Mouse (Mus musculus): ENCODE measurements around the gene 4833427G06Rik. TPM values are rescaled to one million over a fixed set of nuclear protein-coding genes. Genes with fewer than 3 reads are reported as not detected.

The 4833427G06Rik gene
- polyA plus RNA-seq, 1 experiment from 2014 or later, result 0.88 TPM

DNA sequence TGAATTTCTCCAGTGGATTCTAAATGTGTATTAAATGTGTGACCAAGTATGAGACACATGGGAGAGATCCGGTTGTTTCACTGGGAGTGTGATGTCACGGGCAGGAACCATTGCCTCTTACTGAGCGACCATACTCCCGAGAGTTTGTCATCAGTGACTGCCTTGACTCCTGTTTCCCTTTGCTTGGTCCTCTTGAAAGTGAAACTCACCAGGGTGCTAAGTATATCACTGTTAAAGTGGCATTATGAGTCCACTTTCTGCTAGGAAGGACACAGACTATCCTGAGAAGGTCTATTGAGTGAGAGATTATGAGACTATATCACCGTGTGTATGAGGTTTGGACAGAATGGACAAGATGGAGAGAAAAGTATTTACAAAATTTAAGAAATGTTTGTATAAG lies 20.3 kb downstream of the 4833427G06Rik start:
- H3K27ac ChIP-seq (ENCODE audit: low read depth, low read length), result no peak overlapping the region
- no peak overlapping the region for H3K4me2 ChIP-seq (replicated peaks; ENCODE audit: low read depth, low read length)
- H3K4me1 ChIP-seq (replicated peaks; ENCODE audit: control insufficient read depth, insufficient read depth, low read length), result 0 out of 2 replicates have a peak, but pooled peaks cover 2% of the 10 kb centered on the region
- peaks cover 5% of the 10 kb centered on the region; the same call in 1 of the 2 replicates for H3K27me3 ChIP-seq (ENCODE audit: control insufficient read depth, insufficient read depth, low read length)
- ATAC-seq (ENCODE audit: low FRiP score) (no peak), DNase-seq (ENCODE audit: low spot score) (no peak)
- H3K36me3 ChIP-seq (ENCODE audit: control insufficient read depth, insufficient read depth, low read length), result no peaks in the 10 kb centered on the region
- no peak overlapping the region for H3K4me3 ChIP-seq (ENCODE audit: low read depth, low read length)
- H3K9ac ChIP-seq (ENCODE audit: low read depth, low read length), result no peak overlapping the region
- no peaks in the 10 kb centered on the region for H3K9me3 ChIP-seq (ENCODE audit: control insufficient read depth, low read length)
- WGBS, result 88% methylated on average over 5 of the region's 5 CpGs

DNA sequence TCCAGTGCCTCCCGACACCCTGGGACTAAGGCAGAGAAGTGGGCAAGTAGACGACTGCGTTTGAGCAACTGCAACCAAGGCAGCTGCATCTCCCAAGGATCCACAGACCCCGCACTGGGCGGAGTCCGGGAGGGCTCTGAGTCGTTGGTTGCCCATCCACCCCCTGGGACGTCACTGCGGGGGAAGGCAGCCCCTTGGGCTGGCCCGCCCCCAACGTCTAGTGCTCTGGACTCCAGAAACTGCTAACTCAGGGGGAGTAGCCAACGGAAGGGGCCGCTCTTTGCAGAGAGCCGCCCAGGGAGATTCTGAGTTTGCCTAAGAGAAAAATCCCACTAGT lies 24.9 kb downstream of the 4833427G06Rik start, which contains the start of gene Layn:
Layn (minus strand) TSS at position 116 of the 337 bp plus-strand sequence.
- H3K9me3 ChIP-seq (ENCODE audit: control insufficient read depth, low read length), result no peaks in the 10 kb centered on the region
- DNase-seq (ENCODE audit: low spot score) (peak; percentile 69), ATAC-seq (ENCODE audit: low FRiP score) (peak; percentile 65; the same call in 1 of the 2 replicates)
- no peak within 1 kb of the TSS for H3K27ac ChIP-seq (ENCODE audit: low read depth, low read length)
- peak within 1 kb of the TSS; percentile 45 for H3K9ac ChIP-seq (ENCODE audit: low read depth, low read length)
- WGBS, result 1% methylated on average over 14 of the region's 14 CpGs
- peak within 1 kb of the TSS; percentile 36 for H3K4me3 ChIP-seq (ENCODE audit: low read depth, low read length)
- peaks cover 5% of the 10 kb centered on the region; the same call in 1 of the 2 replicates for H3K27me3 ChIP-seq (ENCODE audit: control insufficient read depth, insufficient read depth, low read length)
- H3K4me1 ChIP-seq (replicated peaks; ENCODE audit: control insufficient read depth, insufficient read depth, low read length), result peaks cover 10% of the 10 kb centered on the region; the same call in 1 of the 2 replicates
- H3K36me3 ChIP-seq (ENCODE audit: control insufficient read depth, insufficient read depth, low read length), result no peaks in the 10 kb centered on the region
- peak within 1 kb of the TSS; percentile 88 for H3K4me2 ChIP-seq (replicated peaks; ENCODE audit: low read depth, low read length)

DNA sequence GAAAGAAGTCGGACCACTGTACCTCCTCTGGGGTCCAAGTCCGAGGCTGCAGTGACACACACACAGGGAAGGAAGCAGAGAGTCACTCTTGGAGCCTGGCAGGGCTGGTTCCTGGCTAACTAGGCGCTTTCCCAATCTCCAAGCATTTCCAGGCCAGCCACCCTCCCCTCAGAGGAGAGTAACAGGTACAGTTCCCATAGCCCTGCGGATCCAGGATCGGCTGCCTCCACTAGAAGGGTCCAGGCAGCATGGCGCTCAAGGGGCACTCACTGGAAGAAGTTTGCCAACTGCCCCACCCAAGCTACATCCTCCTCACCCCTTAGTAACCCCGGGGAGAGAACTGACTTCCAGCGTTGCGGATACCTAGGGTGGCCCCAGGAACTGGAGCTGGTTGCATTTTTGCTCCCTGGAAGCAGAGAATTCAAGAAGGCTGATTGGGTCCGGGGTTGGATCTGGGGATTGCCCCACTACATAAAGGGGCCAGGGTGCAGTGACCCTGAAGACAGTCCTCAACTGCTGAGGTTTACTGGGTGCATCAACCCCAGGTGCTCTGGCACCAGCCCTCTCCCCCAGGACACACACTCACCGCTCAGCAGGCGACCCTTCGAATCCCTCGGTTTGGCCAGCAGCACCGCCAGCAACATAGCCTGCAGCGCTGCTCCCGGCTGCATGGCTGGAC lies 25.4 kb downstream of the 4833427G06Rik start:
- Histone ChIP-seq H3K27me3 (ENCODE audit: control insufficient read depth, insufficient read depth, low read length) (peaks cover 5% of the 10 kb centered on the region; the same call in 1 of the 2 replicates), H3K9ac (ENCODE audit: low read depth, low read length) (peak overlapping the region; percentile 45), H3K36me3 (ENCODE audit: control insufficient read depth, insufficient read depth, low read length) (no peaks in the 10 kb centered on the region), H3K27ac (ENCODE audit: low read depth, low read length) (no peak overlapping the region), H3K4me1 (replicated peaks; ENCODE audit: control insufficient read depth, insufficient read depth, low read length) (peaks cover 10% of the 10 kb centered on the region; the same call in 1 of the 2 replicates), H3K4me3 (ENCODE audit: low read depth, low read length) (peak overlapping the region; percentile 36), H3K9me3 (ENCODE audit: control insufficient read depth, low read length) (no peaks in the 10 kb centered on the region), H3K4me2 (replicated peaks; ENCODE audit: low read depth, low read length) (peak overlapping the region; percentile 88)
- 2% methylated on average over 16 of the region's 17 CpGs for WGBS
- ATAC-seq (ENCODE audit: low FRiP score), result peak; percentile 47; the same call in 1 of the 2 replicates
- peak; percentile 48 for DNase-seq (ENCODE audit: low spot score)

DNA sequence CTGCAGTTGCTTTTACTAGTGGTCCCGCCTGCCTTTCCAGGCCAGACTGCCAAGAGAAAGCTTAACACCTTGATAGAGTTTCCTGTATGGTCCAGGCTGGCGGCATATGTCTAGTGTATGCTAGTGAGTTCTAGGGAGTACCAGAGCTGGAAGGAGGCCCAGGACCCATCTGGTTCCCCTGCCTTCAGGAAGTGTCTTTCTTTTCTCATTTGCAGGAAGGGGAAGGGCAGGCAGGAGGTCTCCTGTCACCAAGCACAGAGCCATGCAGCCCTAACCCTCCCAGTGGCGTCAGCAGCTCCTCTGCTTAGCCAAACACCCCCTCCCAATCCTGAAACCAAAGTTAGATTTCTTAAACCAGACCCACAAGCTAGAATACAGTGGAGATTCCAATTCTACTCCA lies 26.1 kb downstream of the 4833427G06Rik start:
- DNase-seq (ENCODE audit: low spot score), result peak; percentile 13

DNA sequence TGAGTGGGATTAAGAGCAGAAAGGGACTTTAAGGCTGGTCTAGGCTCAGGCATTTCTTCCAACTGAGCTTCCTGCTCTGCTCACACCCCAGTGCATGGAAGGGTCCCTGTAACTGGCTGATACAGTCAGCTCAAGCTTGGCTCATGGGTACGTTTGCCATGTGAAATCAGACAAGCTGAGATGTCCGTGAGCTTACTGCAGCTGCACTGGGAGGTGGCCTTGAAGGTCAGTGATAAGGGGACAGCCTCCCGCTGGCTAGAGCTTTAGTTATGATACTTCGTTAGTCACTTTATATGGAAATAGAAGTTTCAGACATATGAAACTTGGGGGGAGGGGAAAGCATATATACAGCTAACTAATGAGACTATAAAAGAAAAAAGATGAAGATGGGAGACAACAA lies 31.1 kb downstream of the 4833427G06Rik start:
- WGBS, result 84% methylated on average over 4 of the region's 4 CpGs
- no peak overlapping the region for H3K4me3 ChIP-seq (ENCODE audit: low read depth, low read length)
- H3K4me2 ChIP-seq (replicated peaks; ENCODE audit: low read depth, low read length), result no peak overlapping the region
- no peak for DNase-seq (ENCODE audit: low spot score)
- no peaks in the 10 kb centered on the region for H3K27me3 ChIP-seq (ENCODE audit: control insufficient read depth, insufficient read depth, low read length)
- no peak overlapping the region for H3K9ac ChIP-seq (ENCODE audit: low read depth, low read length)
- H3K36me3 ChIP-seq (ENCODE audit: control insufficient read depth, insufficient read depth, low read length), result no peaks in the 10 kb centered on the region
- H3K4me1 ChIP-seq (replicated peaks; ENCODE audit: control insufficient read depth, insufficient read depth, low read length), result peaks cover 3% of the 10 kb centered on the region; the same call in 1 of the 2 replicates
- no peak overlapping the region for H3K27ac ChIP-seq (ENCODE audit: low read depth, low read length)
- no peak for ATAC-seq (ENCODE audit: low FRiP score)
- H3K9me3 ChIP-seq (ENCODE audit: control insufficient read depth, low read length), result no peaks in the 10 kb centered on the region

More for the DNA sequence above, 26.1 kb downstream of the 4833427G06Rik start:
- WGBS, result 22% methylated on average over 3 of the region's 3 CpGs
- H3K4me1 ChIP-seq (replicated peaks; ENCODE audit: control insufficient read depth, insufficient read depth, low read length), result peaks cover 10% of the 10 kb centered on the region; the same call in 1 of the 2 replicates
- no peaks in the 10 kb centered on the region for H3K36me3 ChIP-seq (ENCODE audit: control insufficient read depth, insufficient read depth, low read length)
- no peak overlapping the region for H3K9ac ChIP-seq (ENCODE audit: low read depth, low read length)
- peak overlapping the region; percentile 36 for H3K4me3 ChIP-seq (ENCODE audit: low read depth, low read length)
- ATAC-seq (ENCODE audit: low FRiP score), result no peak
- no peaks in the 10 kb centered on the region for H3K9me3 ChIP-seq (ENCODE audit: control insufficient read depth, low read length)
- H3K27me3 ChIP-seq (ENCODE audit: control insufficient read depth, insufficient read depth, low read length), result peaks cover 5% of the 10 kb centered on the region; the same call in 1 of the 2 replicates
- no peak overlapping the region for H3K27ac ChIP-seq (ENCODE audit: low read depth, low read length)
- peak overlapping the region; percentile 88 for H3K4me2 ChIP-seq (replicated peaks; ENCODE audit: low read depth, low read length)

DNA sequence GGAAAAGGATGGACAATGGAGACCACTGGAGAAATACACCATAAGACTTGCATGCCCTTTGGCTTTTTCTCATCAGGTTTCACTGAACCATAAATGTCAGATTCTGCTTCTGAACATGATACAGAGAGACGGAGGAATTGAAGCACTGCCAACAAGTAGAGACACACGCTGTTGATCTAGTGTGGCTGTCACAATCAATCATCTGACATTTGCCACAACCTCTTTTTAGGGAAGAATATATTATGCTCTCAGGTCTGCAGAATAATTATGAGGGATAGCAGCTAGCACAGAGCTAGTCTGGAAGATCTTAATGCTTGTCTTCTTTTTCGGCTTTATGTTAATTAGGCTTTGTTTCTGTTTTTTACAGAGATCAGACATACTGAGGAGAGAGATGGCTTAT lies 33.7 kb downstream of the 4833427G06Rik start:
- Histone ChIP-seq H3K4me3 (ENCODE audit: low read depth, low read length) (no peak overlapping the region), H3K4me2 (replicated peaks; ENCODE audit: low read depth, low read length) (no peak overlapping the region), H3K27ac (ENCODE audit: low read depth, low read length) (no peak overlapping the region), H3K9ac (ENCODE audit: low read depth, low read length) (no peak overlapping the region), H3K9me3 (ENCODE audit: control insufficient read depth, low read length) (no peaks in the 10 kb centered on the region), H3K4me1 (replicated peaks; ENCODE audit: control insufficient read depth, insufficient read depth, low read length) (no peaks in the 10 kb centered on the region), H3K36me3 (ENCODE audit: control insufficient read depth, insufficient read depth, low read length) (no peaks in the 10 kb centered on the region), H3K27me3 (ENCODE audit: control insufficient read depth, insufficient read depth, low read length) (no peaks in the 10 kb centered on the region)
- WGBS, result 68% methylated on average over 3 of the region's 3 CpGs
- DNase-seq (ENCODE audit: low spot score), result no peak
- ATAC-seq (ENCODE audit: low FRiP score), result no peak

DNA sequence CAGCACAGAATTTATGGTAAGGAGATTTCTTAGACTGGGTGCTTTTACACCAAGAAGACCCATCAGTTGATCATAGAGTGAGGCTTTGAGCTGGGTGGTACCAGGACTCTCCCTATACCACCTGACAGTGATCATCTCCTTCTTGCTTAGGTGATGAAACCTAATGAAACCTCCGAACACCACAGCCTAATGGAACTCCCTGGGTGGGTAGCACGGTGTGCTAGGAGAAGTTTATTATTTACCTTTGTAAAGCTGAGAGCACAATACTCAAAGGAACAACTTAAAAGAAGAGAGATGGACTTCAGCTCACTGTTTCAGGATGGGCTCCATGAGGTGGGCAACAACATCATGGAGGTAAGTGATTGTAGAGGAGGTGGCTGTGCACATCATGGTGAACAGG lies 41.3 kb downstream of the 4833427G06Rik start, which contains the start of gene Btg4:
Btg4 (plus strand) TSS at position 301 of the 400 bp plus-strand sequence.
- Histone ChIP-seq H3K9ac (ENCODE audit: low read depth, low read length) (no peak within 1 kb of the TSS), H3K4me1 (replicated peaks; ENCODE audit: control insufficient read depth, insufficient read depth, low read length) (no peaks in the 10 kb centered on the region), H3K36me3 (ENCODE audit: control insufficient read depth, insufficient read depth, low read length) (no peaks in the 10 kb centered on the region), H3K27ac (ENCODE audit: low read depth, low read length) (no peak within 1 kb of the TSS), H3K4me3 (ENCODE audit: low read depth, low read length) (no peak within 1 kb of the TSS), H3K9me3 (ENCODE audit: control insufficient read depth, low read length) (no peaks in the 10 kb centered on the region), H3K4me2 (replicated peaks; ENCODE audit: low read depth, low read length) (no peak within 1 kb of the TSS), H3K27me3 (ENCODE audit: control insufficient read depth, insufficient read depth, low read length) (no peaks in the 10 kb centered on the region)
- DNase-seq (ENCODE audit: low spot score) (no peak), ATAC-seq (ENCODE audit: low FRiP score) (no peak)
- WGBS, result 79% methylated on average over 2 of the region's 2 CpGs

DNA sequence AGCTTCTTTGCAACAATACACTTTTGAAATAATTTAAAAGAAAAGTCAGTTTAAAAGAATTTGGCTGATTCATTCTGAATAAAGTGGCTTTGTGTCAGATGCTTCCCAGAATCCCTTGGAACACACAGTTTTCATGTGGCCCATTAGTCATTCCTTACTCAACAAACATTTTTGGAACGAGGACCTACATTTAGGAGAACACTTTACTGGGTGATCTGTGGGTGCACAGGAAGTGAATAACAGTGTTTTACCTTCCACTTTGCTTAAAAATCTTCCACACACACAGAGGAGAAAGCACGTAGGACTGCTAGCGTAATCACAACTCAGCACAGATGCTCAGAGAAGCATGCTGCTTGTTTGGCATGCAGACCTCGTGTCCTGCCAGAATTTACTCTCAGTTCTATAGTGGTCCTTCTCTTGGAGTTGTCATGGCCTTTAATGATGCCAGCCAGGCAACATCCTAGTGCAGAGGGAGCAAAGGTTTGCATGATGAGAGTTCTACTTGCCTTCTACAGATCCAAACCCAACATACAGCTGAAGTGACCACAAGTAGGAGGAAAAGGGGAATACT lies 42.8 kb downstream of the 4833427G06Rik start:
- WGBS, result 87% methylated on average over 4 of the region's 4 CpGs
- Histone ChIP-seq H3K4me1 (replicated peaks; ENCODE audit: control insufficient read depth, insufficient read depth, low read length) (no peaks in the 10 kb centered on the region), H3K9ac (ENCODE audit: low read depth, low read length) (no peak overlapping the region), H3K4me3 (ENCODE audit: low read depth, low read length) (no peak overlapping the region), H3K4me2 (replicated peaks; ENCODE audit: low read depth, low read length) (no peak overlapping the region), H3K36me3 (ENCODE audit: control insufficient read depth, insufficient read depth, low read length) (no peaks in the 10 kb centered on the region), H3K9me3 (ENCODE audit: control insufficient read depth, low read length) (no peaks in the 10 kb centered on the region), H3K27ac (ENCODE audit: low read depth, low read length) (no peak overlapping the region), H3K27me3 (ENCODE audit: control insufficient read depth, insufficient read depth, low read length) (no peaks in the 10 kb centered on the region)
- DNase-seq (ENCODE audit: low spot score), result no peak
- ATAC-seq (ENCODE audit: low FRiP score), result no peak
